In genomic region chr6:28826689-28827389, GRCm38 (mm10) we compare ENCODE assay signal across 11 mouse cellular contexts. TPM values are rescaled to one million over a fixed set of nuclear protein-coding genes. Genes with fewer than 3 reads are reported as not detected.
DNase-seq lines count a peak whose midpoint lies in the region; ATAC-seq and TF ChIP-seq lines count a peak whose summit lies in the region.
"Had no signal": no experiment of that assay in that cellular context is flagged by ENCODE, and none has a peak within 500 bp of the region (broad histone marks: within the 10 kb centered on the region; RNA-seq: fewer than 3 reads in every experiment).

No protein-coding gene starts in this region.

- H3K27ac ChIP-seq in hindbrain, embryonic 16.5 days (ENCODE audit: low read depth, low read length): peak overlapping the region; percentile 31
- H3K27ac ChIP-seq in neural tube, embryonic 15.5 days (replicated peaks): peak overlapping the region; percentile 28
- H3K27ac ChIP-seq in intestine, embryonic 15.5 days: no peak overlapping the region
- H3K27ac ChIP-seq: heart, embryonic 10.5 days; limb, embryonic 15.5 days had no signal

- peak; percentile 35 for DNase-seq in adrenal gland, postnatal 10 days
- no peak for DNase-seq in adrenal gland, adult 18-20 months (ENCODE audit: low spot score in 2 of 2)
- peak; percentile 51 for DNase-seq in lung, postnatal 10 days
- DNase-seq in lung, adult 2 months: no peak
- DNase-seq in urinary bladder, postnatal 4 days (ENCODE audit: low spot score in 2 of 2): no peak

- WGBS in lung, adult 2 months: 62% methylated on average over 9 of the region's 9 CpGs
- WGBS in hindbrain, embryonic 16.5 days: 43% methylated on average over 9 of the region's 9 CpGs
- WGBS in neural tube, embryonic 15.5 days: 43% methylated on average over 9 of the region's 9 CpGs
- 69% methylated on average over 9 of the region's 9 CpGs for WGBS in intestine, embryonic 15.5 days

- peak overlapping the region; percentile 69 for H3K4me2 ChIP-seq in hindbrain, embryonic 16.5 days (ENCODE audit: low read length)
- peak overlapping the region; percentile 93 for H3K4me2 ChIP-seq in neural tube, embryonic 15.5 days
- H3K4me2 ChIP-seq in intestine, embryonic 15.5 days (replicated peaks): no peak overlapping the region
- H3K4me2 ChIP-seq: limb, embryonic 15.5 days had no signal

- no peak for ATAC-seq in hindbrain, embryonic 16.5 days
- ATAC-seq in neural tube, embryonic 15.5 days (ENCODE audit: low FRiP score): no peak
- no peak for ATAC-seq in intestine, embryonic 15.5 days

- no peaks in the 10 kb centered on the region for H3K4me1 ChIP-seq in lung, adult 2 months (ENCODE audit: control insufficient read depth, insufficient read depth, low read length)
- peaks cover 51% of the 10 kb centered on the region for H3K4me1 ChIP-seq in hindbrain, embryonic 16.5 days (ENCODE audit: control insufficient read depth, insufficient read depth, low read depth, low read length)
- H3K4me1 ChIP-seq in neural tube, embryonic 15.5 days: peaks cover 83% of the 10 kb centered on the region
- peaks cover 11% of the 10 kb centered on the region for H3K4me1 ChIP-seq in intestine, embryonic 15.5 days (replicated peaks)

- H3K27me3 ChIP-seq in hindbrain, embryonic 16.5 days (replicated peaks; ENCODE audit: control insufficient read depth, insufficient read depth, low read length): no peaks in the 10 kb centered on the region
- no peaks in the 10 kb centered on the region for H3K27me3 ChIP-seq in neural tube, embryonic 15.5 days (replicated peaks)
- peaks cover 10% of the 10 kb centered on the region for H3K27me3 ChIP-seq in intestine, embryonic 15.5 days (replicated peaks)

- no peak overlapping the region for H3K4me3 ChIP-seq in lung, adult 2 months (replicated peaks; ENCODE audit: extremely low read depth, low read depth, low read length)
- H3K4me3 ChIP-seq in hindbrain, embryonic 16.5 days (ENCODE audit: low read length): peak overlapping the region; percentile 46
- peak overlapping the region; percentile 88 for H3K4me3 ChIP-seq in neural tube, embryonic 15.5 days (replicated peaks)
- no peak overlapping the region for H3K4me3 ChIP-seq in intestine, embryonic 15.5 days (replicated peaks)
- H3K4me3 ChIP-seq: heart, embryonic 10.5 days; limb, embryonic 15.5 days; megakaryocyte, embryonic 14.5 days had no signal

- no peak for TF ChIP-seq POLR2A in lung, adult 2 months (IDR thresholded peaks at IDR 0.05; ENCODE audit: borderline replicate concordance, extremely low read depth, low read depth, low read length)

- TF ChIP-seq CTCF in lung, adult 2 months (IDR thresholded peaks at IDR 0.05; ENCODE audit: insufficient read depth, low read length): no peak

- H3K9me3 ChIP-seq in hindbrain, embryonic 16.5 days (ENCODE audit: control insufficient read depth, low read length): no peaks in the 10 kb centered on the region
- no peaks in the 10 kb centered on the region for H3K9me3 ChIP-seq in neural tube, embryonic 15.5 days (replicated peaks)
- no peaks in the 10 kb centered on the region for H3K9me3 ChIP-seq in intestine, embryonic 15.5 days
- H3K9me3 ChIP-seq: heart, embryonic 10.5 days; limb, embryonic 15.5 days; megakaryocyte, embryonic 14.5 days had no signal

- H3K36me3 ChIP-seq in hindbrain, embryonic 16.5 days (ENCODE audit: control insufficient read depth, insufficient read depth, low read length): no peaks in the 10 kb centered on the region
- 0 out of 2 replicates have a peak, but pooled peaks cover 6% of the 10 kb centered on the region for H3K36me3 ChIP-seq in neural tube, embryonic 15.5 days
- H3K36me3 ChIP-seq in intestine, embryonic 15.5 days: no peaks in the 10 kb centered on the region

- H3K9ac ChIP-seq in hindbrain, embryonic 16.5 days (ENCODE audit: low read depth, low read length): peak overlapping the region; percentile 58
- H3K9ac ChIP-seq in neural tube, embryonic 15.5 days (replicated peaks): peak overlapping the region; percentile 48
- H3K9ac ChIP-seq in intestine, embryonic 15.5 days: no peak overlapping the region
- H3K9ac ChIP-seq: limb, embryonic 15.5 days had no signal

RNA-seq across cellular contexts. Expression of gene Lrrc4, which starts 4.7 kb away (rescaled TPM):
- 1 to 10 TPM; 5.2 to 5.9 TPM for total RNA-seq in adrenal gland, postnatal 10 days (2021)
- total RNA-seq in adrenal gland, adult 18-20 months (2021): 10 to 100 TPM; 10.2 to 12.0 TPM
- polyA plus RNA-seq in lung, adult 2 months (2012; rRNA removed): 0.57 and 0.82 TPM in 2 replicates
- 7.2 and 7.4 TPM in 2 replicates for polyA plus RNA-seq in hindbrain, embryonic 16.5 days (2015; fragmentation: Nextera tagmentation; extraction: Ambion mirVana)
- 7.2 and 8.5 TPM in 2 replicates for polyA plus RNA-seq in neural tube, embryonic 15.5 days (2015; fragmentation: Nextera tagmentation; extraction: Ambion mirVana)
- 0.31 and 0.52 TPM in 2 replicates for polyA plus RNA-seq in intestine, embryonic 15.5 days (2015; fragmentation: Nextera tagmentation; extraction: Ambion mirVana)

Comparison
In these comparisons a context has a peak if more than half of its experiments do, and no peak if none do; other contexts are left out.
1. DNase-seq: peak in adrenal gland, postnatal 10 days (single experiment) and lung, postnatal 10 days (single experiment); none in adrenal gland, adult 18-20 months (0 of 2), lung, adult 2 months (single experiment) and urinary bladder, postnatal 4 days (0 of 2).
2. H3K4me3 ChIP-seq: peak in hindbrain, embryonic 16.5 days (single experiment) and neural tube, embryonic 15.5 days (single experiment); none in lung, adult 2 months (single experiment) and intestine, embryonic 15.5 days (single experiment).